Mouse (Mus musculus): ENCODE measurements at regions not wholly inside any gene's neighbourhood (a gene's known extent, or its start where the extent isn't known, plus 50 kb on each side); places are given as distances from the start of the nearest gene placed in this dataset.
"Not testable (repeated sequence)": the region's sequence is repeated elsewhere in the genome, so short reads cannot be mapped to it uniquely, and the experiment has no call there.

DNA sequence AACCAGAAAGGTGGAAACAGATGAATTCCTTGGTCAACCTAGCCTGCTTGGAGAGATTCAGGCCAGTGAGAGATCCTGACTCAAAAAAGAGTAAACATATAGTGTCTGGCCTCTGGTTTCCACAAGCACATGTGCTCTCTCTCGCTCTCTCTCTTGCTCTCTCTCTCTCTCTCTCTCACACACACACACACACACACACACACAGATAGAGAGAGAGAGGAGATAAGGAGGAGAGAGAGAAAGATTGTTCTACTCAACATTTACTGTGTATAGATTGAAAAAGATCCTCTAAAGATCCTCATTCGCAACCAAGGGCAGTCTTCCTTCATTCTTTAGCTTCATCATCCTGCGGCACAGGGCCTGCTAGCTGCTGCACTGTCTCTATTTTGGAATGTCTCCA is 54.9 kb upstream of the Cdyl start:
- H3K4me3 ChIP-seq (ENCODE audit: low read depth, low read length): no peak overlapping the region
- H3K9me3 ChIP-seq (ENCODE audit: control insufficient read depth, low read length): no peaks in the 10 kb centered on the region
- 0 out of 2 replicates have a peak, but pooled peaks cover 4% of the 10 kb centered on the region for H3K4me1 ChIP-seq (ENCODE audit: control insufficient read depth, insufficient read depth, low read length)
- no peak overlapping the region for H3K27ac ChIP-seq (replicated peaks; ENCODE audit: low read depth, low read length)
- no peaks in the 10 kb centered on the region for H3K36me3 ChIP-seq (ENCODE audit: control insufficient read depth, insufficient read depth, low read length)
- WGBS: 96% methylated on average over 3 of the region's 3 CpGs
- H3K27me3 ChIP-seq (replicated peaks; ENCODE audit: control insufficient read depth, insufficient read depth, low read length): no peaks in the 10 kb centered on the region
- H3K9ac ChIP-seq (ENCODE audit: low read depth, low read length): no peak overlapping the region
- ATAC-seq (ENCODE audit: low read depth) (no peak), DNase-seq (ENCODE audit: low spot score) (no peak)
- no peak overlapping the region for H3K4me2 ChIP-seq (ENCODE audit: low read depth, low read length)

GRCm38 (mm10) chr13:35606857-35607561 is 52.6 kb upstream of the Cdyl start:
- ATAC-seq (ENCODE audit: low read depth); H3K27me3 ChIP-seq (replicated peaks; ENCODE audit: control insufficient read depth, insufficient read depth, low read length); H3K36me3 ChIP-seq (ENCODE audit: control insufficient read depth, insufficient read depth, low read length); H3K4me1 ChIP-seq (ENCODE audit: control insufficient read depth, insufficient read depth, low read length); H3K9me3 ChIP-seq (ENCODE audit: control insufficient read depth, low read length); H3K27ac ChIP-seq (replicated peaks; ENCODE audit: low read depth, low read length); H3K9ac ChIP-seq (ENCODE audit: low read depth, low read length); DNase-seq (ENCODE audit: low spot score); H3K4me3 ChIP-seq (ENCODE audit: low read depth, low read length); H3K4me2 ChIP-seq (ENCODE audit: low read depth, low read length): not testable (repeated sequence)
- 89% methylated on average over 4 of the region's 5 CpGs for WGBS

DNA sequence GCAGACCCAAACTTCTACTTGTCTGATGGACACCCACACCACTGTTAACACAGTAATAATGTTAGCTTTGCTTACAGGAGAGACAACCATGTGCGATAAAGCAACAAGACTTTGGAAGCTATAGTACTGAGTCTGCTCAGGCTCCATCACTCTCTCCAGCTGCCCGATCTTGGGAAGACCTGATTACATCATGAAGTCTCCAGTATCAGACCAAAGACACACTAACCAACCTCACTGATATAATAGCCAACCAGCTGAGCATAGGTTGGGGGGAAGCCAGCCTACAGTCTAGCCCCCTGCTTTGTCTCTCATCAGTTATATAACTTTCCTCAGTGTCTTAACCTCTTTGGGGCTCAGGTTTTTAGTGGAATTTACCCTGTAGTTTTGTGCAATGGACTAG is 51.9 kb upstream of the Cdyl start:
- Histone ChIP-seq H3K4me3 (ENCODE audit: low read depth, low read length) (no peak overlapping the region), H3K27ac (replicated peaks; ENCODE audit: low read depth, low read length) (no peak overlapping the region), H3K4me1 (ENCODE audit: control insufficient read depth, insufficient read depth, low read length) (0 out of 2 replicates have a peak, but pooled peaks cover 4% of the 10 kb centered on the region), H3K9me3 (ENCODE audit: control insufficient read depth, low read length) (no peaks in the 10 kb centered on the region), H3K27me3 (replicated peaks; ENCODE audit: control insufficient read depth, insufficient read depth, low read length) (no peaks in the 10 kb centered on the region), H3K4me2 (ENCODE audit: low read depth, low read length) (no peak overlapping the region), H3K36me3 (ENCODE audit: control insufficient read depth, insufficient read depth, low read length) (no peaks in the 10 kb centered on the region), H3K9ac (ENCODE audit: low read depth, low read length) (no peak overlapping the region)
- WGBS: 91% methylated on average over 2 of the region's 2 CpGs
- DNase-seq (ENCODE audit: low spot score) (no peak), ATAC-seq (ENCODE audit: low read depth) (no peak)
